Mouse (Mus musculus): ENCODE measurements around the gene Ptgfrn. TPM values are rescaled to one million over a fixed set of nuclear protein-coding genes. Genes with fewer than 3 reads are reported as not detected.
A peak's percentile ranks its signal among the peaks of the same experiment; 100 is the strongest.

The Ptgfrn gene
- 1.0 and 1.2 TPM in 2 replicates for polyA plus RNA-seq (2012; rRNA removed)

GRCm38 (mm10) chr3:101110043-101110837 lies at the start of gene Ptgfrn:
Gene Ptgfrn (minus strand): TSS chr3:101110278.
- peak within 1 kb of the TSS; percentile 81 for H3K4me3 ChIP-seq (ENCODE audit: control insufficient read depth, low read depth, low read length)
- no peak for TF ChIP-seq POLR2A (IDR thresholded peaks at IDR 0.05; ENCODE audit: control insufficient read depth, low read depth, low read length)
- no peak for TF ChIP-seq CTCF (IDR thresholded peaks at IDR 0.05; ENCODE audit: control insufficient read depth, insufficient read depth, insufficient replicate concordance, low read depth, low read length)
- H3K27ac ChIP-seq (ENCODE audit: control insufficient read depth, insufficient read depth, low read depth, low read length) = no peak within 1 kb of the TSS
- H3K27me3 ChIP-seq (ENCODE audit: control insufficient read depth, insufficient read depth, low read length) = no peaks in the 10 kb centered on the region
- H3K4me1 ChIP-seq (ENCODE audit: control insufficient read depth, insufficient read depth, low read length) = peaks cover 8% of the 10 kb centered on the region
- H3K36me3 ChIP-seq (ENCODE audit: control insufficient read depth, insufficient read depth, low read length) = no peaks in the 10 kb centered on the region

- no peak overlapping the region for H3K4me3 ChIP-seq (ENCODE audit: control insufficient read depth, low read depth, low read length)
- TF ChIP-seq CTCF (IDR thresholded peaks at IDR 0.05; ENCODE audit: control insufficient read depth, insufficient read depth, insufficient replicate concordance, low read depth, low read length) (no peak), POLR2A (IDR thresholded peaks at IDR 0.05; ENCODE audit: control insufficient read depth, low read depth, low read length) (no peak)
- H3K27ac ChIP-seq (ENCODE audit: control insufficient read depth, insufficient read depth, low read depth, low read length) = no peak overlapping the region
- peaks cover 3% of the 10 kb centered on the region; the same call in 1 of the 2 replicates for H3K4me1 ChIP-seq (ENCODE audit: control insufficient read depth, insufficient read depth, low read length)
- H3K36me3 ChIP-seq (ENCODE audit: control insufficient read depth, insufficient read depth, low read length) = no peaks in the 10 kb centered on the region
- H3K27me3 ChIP-seq (ENCODE audit: control insufficient read depth, insufficient read depth, low read length) = no peaks in the 10 kb centered on the region
Measured at GRCm38 (mm10) chr3:101159701-101160100, 49.6 kb upstream of the Ptgfrn start.

- H3K27me3 ChIP-seq (ENCODE audit: control insufficient read depth, insufficient read depth, low read length) = no peaks in the 10 kb centered on the region
- no peaks in the 10 kb centered on the region for H3K4me1 ChIP-seq (ENCODE audit: control insufficient read depth, insufficient read depth, low read length)
- TF ChIP-seq POLR2A (IDR thresholded peaks at IDR 0.05; ENCODE audit: control insufficient read depth, low read depth, low read length) = no peak
- TF ChIP-seq CTCF (IDR thresholded peaks at IDR 0.05; ENCODE audit: control insufficient read depth, insufficient read depth, insufficient replicate concordance, low read depth, low read length) = no peak
- H3K27ac ChIP-seq (ENCODE audit: control insufficient read depth, insufficient read depth, low read depth, low read length) = no peak overlapping the region
- H3K36me3 ChIP-seq (ENCODE audit: control insufficient read depth, insufficient read depth, low read length) = no peaks in the 10 kb centered on the region
- H3K4me3 ChIP-seq (ENCODE audit: control insufficient read depth, low read depth, low read length) = no peak overlapping the region
Measured at GRCm38 (mm10) chr3:101154067-101154466, 44.0 kb upstream of the Ptgfrn start.

GRCm38 (mm10) chr3:101153341-101153740 lies 43.3 kb upstream of the Ptgfrn start:
- no peak for TF ChIP-seq CTCF (IDR thresholded peaks at IDR 0.05; ENCODE audit: control insufficient read depth, insufficient read depth, insufficient replicate concordance, low read depth, low read length)
- no peak for TF ChIP-seq POLR2A (IDR thresholded peaks at IDR 0.05; ENCODE audit: control insufficient read depth, low read depth, low read length)
- no peak overlapping the region for H3K27ac ChIP-seq (ENCODE audit: control insufficient read depth, insufficient read depth, low read depth, low read length)
- H3K4me1 ChIP-seq (ENCODE audit: control insufficient read depth, insufficient read depth, low read length) = no peaks in the 10 kb centered on the region
- H3K27me3 ChIP-seq (ENCODE audit: control insufficient read depth, insufficient read depth, low read length) = no peaks in the 10 kb centered on the region
- no peak overlapping the region for H3K4me3 ChIP-seq (ENCODE audit: control insufficient read depth, low read depth, low read length)
- no peaks in the 10 kb centered on the region for H3K36me3 ChIP-seq (ENCODE audit: control insufficient read depth, insufficient read depth, low read length)

GRCm38 (mm10) chr3:101146126-101146772 lies 36.2 kb upstream of the Ptgfrn start:
- TF ChIP-seq CTCF (IDR thresholded peaks at IDR 0.05; ENCODE audit: control insufficient read depth, insufficient read depth, insufficient replicate concordance, low read depth, low read length) = no peak
- no peak for TF ChIP-seq POLR2A (IDR thresholded peaks at IDR 0.05; ENCODE audit: control insufficient read depth, low read depth, low read length)
- Histone ChIP-seq H3K4me3 (ENCODE audit: control insufficient read depth, low read depth, low read length) (no peak overlapping the region), H3K27ac (ENCODE audit: control insufficient read depth, insufficient read depth, low read depth, low read length) (no peak overlapping the region), H3K36me3 (ENCODE audit: control insufficient read depth, insufficient read depth, low read length) (no peaks in the 10 kb centered on the region), H3K4me1 (ENCODE audit: control insufficient read depth, insufficient read depth, low read length) (no peaks in the 10 kb centered on the region), H3K27me3 (ENCODE audit: control insufficient read depth, insufficient read depth, low read length) (no peaks in the 10 kb centered on the region)

GRCm38 (mm10) chr3:101145292-101146046 lies 35.4 kb upstream of the Ptgfrn start:
- Histone ChIP-seq H3K4me1 (ENCODE audit: control insufficient read depth, insufficient read depth, low read length) (no peaks in the 10 kb centered on the region), H3K4me3 (ENCODE audit: control insufficient read depth, low read depth, low read length) (no peak overlapping the region), H3K27ac (ENCODE audit: control insufficient read depth, insufficient read depth, low read depth, low read length) (no peak overlapping the region), H3K36me3 (ENCODE audit: control insufficient read depth, insufficient read depth, low read length) (no peaks in the 10 kb centered on the region), H3K27me3 (ENCODE audit: control insufficient read depth, insufficient read depth, low read length) (no peaks in the 10 kb centered on the region)
- TF ChIP-seq CTCF (IDR thresholded peaks at IDR 0.05; ENCODE audit: control insufficient read depth, insufficient read depth, insufficient replicate concordance, low read depth, low read length) = no peak
- TF ChIP-seq POLR2A (IDR thresholded peaks at IDR 0.05; ENCODE audit: control insufficient read depth, low read depth, low read length) = no peak

Data from testis, adult 2 months (tissue).